Mouse (Mus musculus) neural tube, embryonic 13.5 days (tissue): Measurements from ENCODE around the gene Dmac2. TPM values are rescaled to one million over a fixed set of nuclear protein-coding genes. Genes with fewer than 3 reads are reported as not detected.
A peak's percentile ranks its signal among the peaks of the same experiment; 100 is the strongest.
"Not testable (repeated sequence)": the region's sequence is repeated elsewhere in the genome, so short reads cannot be mapped to it uniquely, and the experiment has no call there.

Source experiments
- ATAC-seq: fragments of 200-750 bp; cut with Nextera tagmentation; 2 replicates; pipeline ENCODE4 v1.8.0; 2017; ENCODE audit warnings: low read depth, mild to moderate bottlenecking, moderate TSS enrichment, moderate library complexity
- H3K27ac ChIP-seq: fragments of 300-500 bp; sonication (generic); replicated peaks from 2 replicates; pipeline ENCODE4 v1.5.1; 2015; ENCODE audit warnings: moderate library complexity, mild to moderate bottlenecking, inconsistent platforms
- H3K27me3 ChIP-seq: fragments of 300-500 bp; sonication (generic); 2 replicates; pipeline ENCODE4 v1.6.1; 2015; ENCODE audit warnings: mild to moderate bottlenecking, inconsistent platforms
- H3K36me3 ChIP-seq: fragments of 300-500 bp; sonication (generic); 2 replicates; pipeline ENCODE4 v1.6.1; 2015; ENCODE audit warnings: mild to moderate bottlenecking, inconsistent platforms
- H3K4me1 ChIP-seq: fragments of 300-500 bp; sonication (generic); replicated peaks from 2 replicates; pipeline ENCODE4 v1.6.1; 2015; ENCODE audit warnings: inconsistent platforms
- H3K4me2 ChIP-seq: fragments of 300-500 bp; sonication (generic); 2 replicates; pipeline ENCODE4 v1.6.1; 2015; ENCODE audit warnings: inconsistent platforms, mild to moderate bottlenecking, moderate library complexity
- H3K4me3 ChIP-seq: fragments of 300-500 bp; sonication (generic); 2 replicates; pipeline ENCODE4 v1.5.1; 2015; ENCODE audit warnings: mild to moderate bottlenecking, inconsistent platforms
- H3K9ac ChIP-seq: fragments of 300-500 bp; sonication (generic); 2 replicates; pipeline ENCODE4 v1.6.1; 2015; ENCODE audit warnings: moderate library complexity, mild to moderate bottlenecking, inconsistent platforms
- H3K9me3 ChIP-seq: fragments of 300-500 bp; sonication (generic); 2 replicates; pipeline ENCODE4 v1.6.1; 2016; ENCODE audit warnings: inconsistent platforms
- WGBS: fragments of 180-500 bp; shearing (Covaris S2); methylation state at CpG from one replicate; pipeline ENCODE4 v1.1.7; 2015; 5-methylcytosine and 5-hydroxymethylcytosine counted together
- polyA plus RNA-seq: library from polyadenylated mRNA; unstranded; fragments of >200 nt; fragmentation: Nextera tagmentation; extraction: Ambion mirVana; gene quantifications from 2 replicates; pipeline ENCODE4 v1.2.1, GENCODE M21; 2015

The Dmac2 gene
- polyA plus RNA-seq, result 35.3 and 42.2 TPM in 2 replicates

GRCm38 (mm10) chr7:25618865-25619721, at the start of gene Dmac2:
TSS of gene Dmac2 (plus strand) at chr7:25619414.
- H3K27ac ChIP-seq, result no peak within 1 kb of the TSS
- WGBS, result 2% methylated on average over 53 of the region's 53 CpGs

GRCm38 (mm10) chr7:25573806-25574205, 45.4 kb upstream of the Dmac2 start:
- not testable (repeated sequence) for ATAC-seq, H3K4me3 ChIP-seq, H3K27ac ChIP-seq, H3K4me2 ChIP-seq, H3K9me3 ChIP-seq, H3K4me1 ChIP-seq, H3K27me3 ChIP-seq, H3K9ac ChIP-seq, H3K36me3 ChIP-seq
- WGBS, result 75% methylated on average over 5 of the region's 5 CpGs

More at GRCm38 (mm10) chr7:25618865-25619721, at the start of gene Dmac2:
- peak within 1 kb of the TSS; percentile 67 for H3K9ac ChIP-seq
- H3K4me1 ChIP-seq, result peaks cover 12% of the 10 kb centered on the region
- no peaks in the 10 kb centered on the region for H3K9me3 ChIP-seq
- H3K27me3 ChIP-seq, result no peaks in the 10 kb centered on the region
- peak within 1 kb of the TSS; percentile 66 for H3K4me2 ChIP-seq
- peak; percentile 94 for ATAC-seq
- peaks cover 29% of the 10 kb centered on the region for H3K36me3 ChIP-seq
- H3K4me3 ChIP-seq, result peak within 1 kb of the TSS; percentile 62

GRCm38 (mm10) chr7:25575105-25575504, 44.1 kb upstream of the Dmac2 start:
- Histone ChIP-seq H3K36me3 (no peaks in the 10 kb centered on the region), H3K4me3 (no peak overlapping the region), H3K27ac (no peak overlapping the region), H3K9ac (no peak overlapping the region), H3K4me1 (no peaks in the 10 kb centered on the region), H3K9me3 (no peaks in the 10 kb centered on the region), H3K27me3 (no peaks in the 10 kb centered on the region), H3K4me2 (no peak overlapping the region)
- ATAC-seq, result no peak
- 84% methylated on average over 5 of the region's 5 CpGs for WGBS

GRCm38 (mm10) chr7:25575870-25576269, 43.3 kb upstream of the Dmac2 start:
- Histone ChIP-seq H3K4me3 (no peak overlapping the region), H3K27me3 (no peaks in the 10 kb centered on the region), H3K27ac (no peak overlapping the region), H3K4me2 (no peak overlapping the region), H3K9ac (no peak overlapping the region), H3K36me3 (no peaks in the 10 kb centered on the region), H3K4me1 (no peaks in the 10 kb centered on the region), H3K9me3 (no peaks in the 10 kb centered on the region)
- 16% methylated on average over 8 of the region's 8 CpGs for WGBS
- no peak for ATAC-seq

GRCm38 (mm10) chr7:25576308-25576707, 42.9 kb upstream of the Dmac2 start:
- not testable (repeated sequence) for ATAC-seq, H3K36me3 ChIP-seq, H3K4me1 ChIP-seq, H3K4me3 ChIP-seq, H3K4me2 ChIP-seq, H3K27me3 ChIP-seq, H3K27ac ChIP-seq, H3K9me3 ChIP-seq, H3K9ac ChIP-seq
- 49% methylated on average over 6 of the region's 6 CpGs for WGBS

- ATAC-seq, H3K4me2 ChIP-seq: not testable (repeated sequence)
- WGBS, result 79% methylated on average over 14 of the region's 14 CpGs
Measured at GRCm38 (mm10) chr7:25576793-25577437, 42.3 kb upstream of the Dmac2 start.

GRCm38 (mm10) chr7:25579441-25579840, 39.8 kb upstream of the Dmac2 start:
- Histone ChIP-seq H3K9ac (no peak overlapping the region), H3K4me3 (no peak overlapping the region), H3K9me3 (no peaks in the 10 kb centered on the region), H3K27me3 (no peaks in the 10 kb centered on the region), H3K27ac (no peak overlapping the region), H3K36me3 (no peaks in the 10 kb centered on the region), H3K4me2 (no peak overlapping the region), H3K4me1 (no peaks in the 10 kb centered on the region)
- 86% methylated on average over 10 of the region's 10 CpGs for WGBS
- ATAC-seq, result no peak

More at GRCm38 (mm10) chr7:25576793-25577437, 42.3 kb upstream of the Dmac2 start:
- not testable (repeated sequence) for H3K4me1 ChIP-seq, H3K27ac ChIP-seq, H3K36me3 ChIP-seq, H3K27me3 ChIP-seq, H3K9ac ChIP-seq, H3K9me3 ChIP-seq, H3K4me3 ChIP-seq

GRCm38 (mm10) chr7:25582301-25582810, 36.9 kb upstream of the Dmac2 start:
- no peaks in the 10 kb centered on the region for H3K9me3 ChIP-seq
- no peaks in the 10 kb centered on the region for H3K36me3 ChIP-seq
- WGBS, result 90% methylated on average over 15 of the region's 15 CpGs
- no peak overlapping the region for H3K4me3 ChIP-seq
- H3K9ac ChIP-seq, result no peak overlapping the region
- H3K4me1 ChIP-seq, result no peaks in the 10 kb centered on the region
- no peak overlapping the region for H3K4me2 ChIP-seq
- H3K27ac ChIP-seq, result no peak overlapping the region
- ATAC-seq, result no peak
- no peaks in the 10 kb centered on the region for H3K27me3 ChIP-seq

- H3K9ac ChIP-seq, result no peak overlapping the region
- no peak overlapping the region for H3K27ac ChIP-seq
- H3K4me3 ChIP-seq, result no peak overlapping the region
- no peak overlapping the region for H3K4me2 ChIP-seq
- H3K27me3 ChIP-seq, result no peaks in the 10 kb centered on the region
- 89% methylated on average over 5 of the region's 5 CpGs for WGBS
- H3K9me3 ChIP-seq, result no peaks in the 10 kb centered on the region
- no peaks in the 10 kb centered on the region for H3K4me1 ChIP-seq
- no peaks in the 10 kb centered on the region for H3K36me3 ChIP-seq
- no peak for ATAC-seq
Measured at GRCm38 (mm10) chr7:25584651-25585050, 34.6 kb upstream of the Dmac2 start.

- WGBS, result 79% methylated on average over 9 of the region's 9 CpGs
- no peaks in the 10 kb centered on the region for H3K4me1 ChIP-seq
- no peaks in the 10 kb centered on the region for H3K9me3 ChIP-seq
- H3K36me3 ChIP-seq, result no peaks in the 10 kb centered on the region
- no peak for ATAC-seq
- H3K27me3 ChIP-seq, result no peaks in the 10 kb centered on the region
- H3K27ac ChIP-seq, result no peak overlapping the region
- no peak overlapping the region for H3K4me3 ChIP-seq
- no peak overlapping the region for H3K4me2 ChIP-seq
- H3K9ac ChIP-seq, result no peak overlapping the region
Measured at GRCm38 (mm10) chr7:25585351-25586204, 33.6 kb upstream of the Dmac2 start.

- Histone ChIP-seq H3K9ac (no peak overlapping the region), H3K36me3 (no peaks in the 10 kb centered on the region), H3K4me2 (no peak overlapping the region), H3K4me3 (no peak overlapping the region), H3K9me3 (no peaks in the 10 kb centered on the region), H3K27me3 (no peaks in the 10 kb centered on the region), H3K27ac (no peak overlapping the region), H3K4me1 (no peaks in the 10 kb centered on the region)
- no peak for ATAC-seq
- 82% methylated on average over 2 of the region's 2 CpGs for WGBS
Measured at GRCm38 (mm10) chr7:25591226-25591625, 28.0 kb upstream of the Dmac2 start.

- H3K27me3 ChIP-seq, result no peaks in the 10 kb centered on the region
- no peaks in the 10 kb centered on the region for H3K9me3 ChIP-seq
- no peak for ATAC-seq
- no peak overlapping the region for H3K27ac ChIP-seq
- no peaks in the 10 kb centered on the region for H3K4me1 ChIP-seq
- no peak overlapping the region for H3K9ac ChIP-seq
- no peaks in the 10 kb centered on the region for H3K36me3 ChIP-seq
- no peak overlapping the region for H3K4me2 ChIP-seq
- 64% methylated on average over 3 of the region's 3 CpGs for WGBS
- H3K4me3 ChIP-seq, result no peak overlapping the region
Measured at GRCm38 (mm10) chr7:25593859-25594258, 25.4 kb upstream of the Dmac2 start.
